Mouse (Mus musculus): ENCODE measurements around the gene Prl3d1. TPM values are rescaled to one million over a fixed set of nuclear protein-coding genes. Genes with fewer than 3 reads are reported as not detected.
"Not testable (repeated sequence)": the region's sequence is repeated elsewhere in the genome, so short reads cannot be mapped to it uniquely, and the experiment has no call there.

Prl3d1 gene
- not detected in 2 replicates for polyA plus RNA-seq (2015; fragmentation: Nextera tagmentation; extraction: Ambion mirVana)

DNA sequence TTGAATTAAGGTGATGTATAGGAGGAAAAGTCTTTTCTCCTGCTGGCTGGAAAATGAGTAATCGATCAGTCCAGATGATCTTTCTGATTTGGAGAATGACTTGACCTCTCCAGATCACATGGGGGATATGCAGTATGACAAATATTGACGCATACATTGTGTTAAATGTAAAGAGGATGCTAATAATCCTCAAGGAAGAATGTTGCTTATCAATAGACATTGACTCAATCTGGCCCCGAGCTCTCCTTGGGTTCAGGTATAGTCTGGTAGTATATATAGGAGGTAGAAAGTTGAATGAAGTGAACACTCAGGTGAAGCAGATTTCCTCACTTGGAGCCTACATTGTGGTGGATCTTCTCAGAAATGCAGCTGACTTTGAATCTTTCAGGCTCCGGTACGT is at the start of gene Prl3d1:
Gene Prl3d1 (plus strand): TSS at position 301 of the 400 bp plus-strand sequence.
- not testable (repeated sequence) for DNase-seq (ENCODE audit: low spot score)

DNA sequence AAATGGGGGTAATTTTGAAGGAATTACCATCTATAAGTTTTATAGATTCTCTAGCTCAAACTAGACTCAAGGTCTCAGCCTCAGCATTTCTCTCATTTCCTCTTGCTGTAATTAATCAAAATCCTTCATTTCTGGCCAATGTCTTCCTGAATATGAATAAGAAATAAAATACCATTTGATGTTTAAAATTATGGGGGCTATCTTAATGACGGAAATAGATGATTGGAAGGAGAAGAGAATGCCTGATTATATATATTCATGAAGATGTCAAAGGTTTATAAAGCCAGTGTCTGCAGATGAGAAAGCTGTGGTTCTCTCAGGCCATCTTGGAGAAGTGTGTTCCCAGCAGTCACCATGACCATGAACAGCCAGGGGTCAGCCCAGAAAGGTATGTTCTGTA is 36.7 kb upstream of the Prl3d1 start, which contains the start of gene Prl:
Gene Prl (plus strand): TSS at position 301 of the 400 bp plus-strand sequence.
- DNase-seq (ENCODE audit: low spot score), result no peak

DNA sequence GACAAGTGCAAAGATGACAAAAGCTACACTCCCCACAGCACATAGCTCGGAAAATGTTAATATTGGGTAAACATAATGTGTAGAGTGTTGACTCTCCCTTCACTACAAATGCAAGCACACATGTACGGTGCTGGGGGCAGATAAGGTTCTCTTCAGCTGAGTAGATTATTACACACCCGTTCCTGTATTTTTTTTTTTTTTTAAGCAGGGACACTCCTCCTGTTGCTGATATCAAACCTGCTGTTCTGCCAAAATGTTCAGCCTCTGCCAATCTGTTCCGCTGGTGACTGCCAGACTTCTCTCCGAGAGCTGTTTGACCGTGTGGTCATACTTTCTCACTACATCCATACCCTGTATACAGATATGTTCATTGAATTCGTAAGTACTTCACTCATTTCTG is 34.8 kb upstream of the Prl3d1 start:
- DNase-seq (ENCODE audit: low spot score), result no peak

DNA sequence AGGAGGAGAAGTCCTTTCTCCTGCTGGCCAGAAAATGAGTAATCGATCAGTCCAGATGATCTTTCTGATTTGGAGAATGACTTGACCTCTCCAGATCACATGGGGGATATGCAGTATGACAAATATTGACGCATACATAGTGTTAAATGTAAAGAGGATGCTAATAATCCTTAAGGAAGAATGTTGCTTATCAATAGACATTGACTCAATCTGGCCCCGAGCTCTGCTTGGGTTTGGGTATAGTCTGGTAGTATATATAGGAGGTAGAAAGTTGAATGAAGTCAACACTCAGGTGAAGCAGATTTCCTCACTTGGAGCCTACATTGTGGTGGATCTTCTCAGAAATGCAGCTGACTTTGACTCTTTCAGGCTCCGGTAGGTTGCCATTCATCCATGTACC is 27.4 kb downstream of the Prl3d1 start, which contains the start of gene Prl3d2:
Gene Prl3d2 (plus strand): TSS at position 301 of the 400 bp plus-strand sequence.
- not testable (repeated sequence) for DNase-seq (ENCODE audit: low spot score)

DNA sequence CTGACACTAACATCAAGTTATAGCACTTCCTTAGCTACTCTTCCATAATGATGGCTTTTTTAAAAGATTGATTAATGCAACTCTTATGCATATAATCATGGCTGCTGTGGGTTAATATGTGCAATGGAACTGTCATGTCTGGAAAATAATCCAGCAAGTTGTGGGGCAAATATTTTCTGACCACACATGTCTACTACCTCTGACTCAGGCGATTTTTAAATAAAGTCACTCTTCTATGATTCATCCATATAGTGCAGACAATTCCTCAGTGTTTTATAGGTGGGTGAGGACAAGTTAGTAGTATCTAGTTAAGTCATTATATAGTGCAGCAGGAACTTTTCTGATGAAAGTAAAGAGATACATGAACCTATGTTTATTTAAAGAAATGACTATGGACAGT is 54.3 kb downstream of the Prl3d1 start:
- DNase-seq (ENCODE audit: low spot score), result no peak

Other genes with a start within 250 kb of the Prl3d1 start
- gene Prl, start 36.6 kb upstream of the Prl3d1 start, polyA plus RNA-seq (2015; fragmentation: Nextera tagmentation; extraction: Ambion mirVana), result not detected in 2 replicates
- gene Prl3d2, start 27.5 kb downstream of the Prl3d1 start, polyA plus RNA-seq (2015; fragmentation: Nextera tagmentation; extraction: Ambion mirVana), result not detected in 2 replicates
- gene Prl3d3, start 62.6 kb downstream of the Prl3d1 start, polyA plus RNA-seq (2015; fragmentation: Nextera tagmentation; extraction: Ambion mirVana), result not detected in 2 replicates
- gene Prl3c1, start 102.5 kb downstream of the Prl3d1 start, polyA plus RNA-seq (2015; fragmentation: Nextera tagmentation; extraction: Ambion mirVana), result not detected in 2 replicates
- gene Prl3b1, start 147.7 kb downstream of the Prl3d1 start, polyA plus RNA-seq (2015; fragmentation: Nextera tagmentation; extraction: Ambion mirVana), result 0.19 and 0.42 TPM in 2 replicates
- gene Prl3a1, start 165.2 kb downstream of the Prl3d1 start, polyA plus RNA-seq (2015; fragmentation: Nextera tagmentation; extraction: Ambion mirVana), result not detected in 2 replicates
- gene Prl6a1, start 218.4 kb downstream of the Prl3d1 start, polyA plus RNA-seq (2015; fragmentation: Nextera tagmentation; extraction: Ambion mirVana), result not detected in 2 replicates

Measured in thymus, postnatal 0 days (tissue).